In genomic region chr2:58240639-58241038, GRCm38 (mm10) we compare ENCODE assay signal across 17 mouse cellular contexts. TPM values are rescaled to one million over a fixed set of nuclear protein-coding genes. Genes with fewer than 3 reads are reported as not detected.
A peak's percentile ranks its signal among the peaks of the same experiment; 100 is the strongest.
DNase-seq lines count a peak whose midpoint lies in the region; ATAC-seq lines count a peak whose summit lies in the region.
"Had no signal": no experiment of that assay in that cellular context is flagged by ENCODE, and none has a peak within 500 bp of the region (broad histone marks: within the 10 kb centered on the region; RNA-seq: fewer than 3 reads in every experiment).

No protein-coding gene starts in this region.

- DNase-seq in cerebellum, postnatal 25 days = no peak
- DNase-seq in frontal cortex, postnatal 25 days (ENCODE audit: low spot score in 2 of 2) = no peak
- DNase-seq in cerebellum, postnatal 10 days = peak; percentile 11 to 17
- peak; percentile 9 to 17 for DNase-seq in left cerebral cortex, postnatal 36 days (ENCODE audit: low spot score in 2 of 2)
- DNase-seq in heart, adult 18-20 months = no peak
- no peak for DNase-seq in heart, postnatal 4 days
- DNase-seq: adrenal gland, adult 2 months; gastrocnemius, postnatal 14 days; kidney, adult 9 months; kidney, postnatal 4 days; lung, postnatal 14 days; thymus, postnatal 4 days had no signal

- intact Hi-C loops in left cerebral cortex, postnatal 36 days (cut with DNase I) = no loop called here

- ATAC-seq in cerebellum, adult (ENCODE audit: insufficient number of reproducible peaks, low FRiP score, low TSS enrichment) = peak; percentile 52
- peak; percentile 99 for ATAC-seq in frontal cortex, adult (ENCODE audit: low TSS enrichment)
- ATAC-seq: CD4-positive, CD25-positive, alpha-beta regulatory T cell, adult 4 months; midbrain, embryonic 16.5 days had no signal

RNA-seq across cellular contexts. Expression of gene Cytip, which starts 45.3 kb away (rescaled TPM):
- total RNA-seq in left cerebral cortex, postnatal 36 days (2021) = not detected
- total RNA-seq in heart, adult 18-20 months (2021) = 1 to 10 TPM; 1.9 to 4.3 TPM
- total RNA-seq in heart, postnatal 4 days (2021) = 1 to 10 TPM in 1 of 2 experiments, under 1 TPM in 1; 0.97 to 1.2 TPM
- total RNA-seq: layer of hippocampus, postnatal 25 days had no signal

Comparison
In these comparisons a context has a peak if more than half of its experiments do, and no peak if none do; other contexts are left out.
1. DNase-seq: peak in cerebellum, postnatal 10 days (2 of 2) and left cerebral cortex, postnatal 36 days (2 of 2); none in cerebellum, postnatal 25 days (0 of 2), frontal cortex, postnatal 25 days (0 of 2), heart, adult 18-20 months (0 of 2) and heart, postnatal 4 days (single experiment).